Mouse (Mus musculus) CH12.LX (cell line): ENCODE measurements around the gene Ppid.

Experiments
- CTCF ChIP-seq, 2 experiments: IDR thresholded peaks in 1 of 2; conservative IDR thresholded peaks in 1 of 2; 2 replicates each; pipeline ENCODE4 v1.5.1; 2011 to 2012; ENCODE audit warnings: low read depth in 2 of 2, low read length in 2 of 2, improper control_type of control experiment in 1 of 2, inconsistent platforms in 1 of 2, mild to moderate bottlenecking in 1 of 2, moderate library complexity in 1 of 2
- GABPA ChIP-seq: IDR thresholded peaks from 2 replicates; pipeline ENCODE4 v1.6.1; 2012; ENCODE audit warnings: low read depth, low read length, improper control_type of control experiment, inconsistent platforms; ENCODE audit not compliant: insufficient replicate concordance
- RAD21 ChIP-seq: IDR thresholded peaks from 2 replicates; pipeline ENCODE4 v1.6.1; 2011; ENCODE audit warnings: low read depth, mild to moderate bottlenecking, low read length, improper control_type of control experiment, moderate library complexity

GRCm38 (mm10) chr3:79548681-79549437, 42.3 kb upstream of the Ppid start:
- TF ChIP-seq GABPA (no peak), RAD21 (no peak), CTCF (conservative IDR thresholded peaks at IDR 0.05 in 1 of 2, IDR thresholded peaks at IDR 0.05 in 1 of 2; ENCODE audit: low read depth in 2 of 2, low read length in 2 of 2) (no peak)
